Mouse (Mus musculus): ENCODE data around the gene Tifab.

- TF ChIP-seq POLR2A (IDR thresholded peaks at IDR 0.05; ENCODE audit: low read depth, low read length) (no peak), CTCF (IDR thresholded peaks at IDR 0.05; ENCODE audit: extremely low read depth, insufficient read depth, insufficient read length, insufficient replicate concordance) (no peak)
Measured at GRCm38 (mm10) chr13:56129578-56129977, 49.1 kb downstream of the Tifab start.

Measured in spleen, adult 2 months (tissue).